Mouse (Mus musculus) kidney, embryonic 14.5 days (tissue): ENCODE measurements around the gene Foxk2. TPM values are rescaled to one million over a fixed set of nuclear protein-coding genes. Genes with fewer than 3 reads are reported as not detected.
"Not testable (repeated sequence)": the region's sequence is repeated elsewhere in the genome, so short reads cannot be mapped to it uniquely, and the experiment has no call there.

Source experiments
- ATAC-seq: fragments of 200-750 bp; cut with Nextera tagmentation; 2 replicates; pipeline ENCODE4 v1.8.0; 2017; ENCODE audit warnings: moderate number of reproducible peaks, mild to moderate bottlenecking, moderate TSS enrichment, moderate library complexity; ENCODE audit not compliant: low FRiP score, low TSS enrichment
- H3K27ac ChIP-seq: fragments of 300-500 bp; sonication (generic); 2 replicates; pipeline ENCODE4 v1.5.1; 2014; ENCODE audit warnings: low read depth, mild to moderate bottlenecking, low read length, moderate library complexity, mixed read lengths
- H3K27me3 ChIP-seq: fragments of 300-500 bp; sonication (generic); 2 replicates; pipeline ENCODE4 v1.6.1; 2014; ENCODE audit warnings: mild to moderate bottlenecking, low read length; ENCODE audit not compliant: control insufficient read depth, insufficient read depth
- H3K36me3 ChIP-seq: fragments of 300-500 bp; sonication (generic); 2 replicates; pipeline ENCODE4 v1.6.1; 2014; ENCODE audit warnings: low read length, mixed read lengths; ENCODE audit not compliant: control insufficient read depth, insufficient read depth
- H3K4me1 ChIP-seq: fragments of 300-500 bp; sonication (generic); 2 replicates; pipeline ENCODE4 v1.6.1; 2014; ENCODE audit warnings: low read length, mixed read lengths; ENCODE audit not compliant: control insufficient read depth, insufficient read depth
- H3K4me2 ChIP-seq: fragments of 300-500 bp; sonication (generic); replicated peaks from 2 replicates; pipeline ENCODE4 v1.6.1; 2014; ENCODE audit warnings: low read depth, mild to moderate bottlenecking, low read length
- H3K4me3 ChIP-seq: fragments of 300-500 bp; sonication (generic); 2 replicates; pipeline ENCODE4 v1.5.1; 2014; ENCODE audit warnings: mild to moderate bottlenecking, low read length
- H3K9ac ChIP-seq: fragments of 300-500 bp; sonication (generic); 2 replicates; pipeline ENCODE4 v1.6.1; 2014; ENCODE audit warnings: low read depth, mild to moderate bottlenecking, low read length, moderate library complexity
- H3K9me3 ChIP-seq: fragments of 300-500 bp; sonication (generic); 2 replicates; pipeline ENCODE4 v1.6.1; 2016; ENCODE audit warnings: low read length; ENCODE audit not compliant: control insufficient read depth
- WGBS: fragments of 180-500 bp; shearing (Covaris S2); extraction: QIAGEN DNeasy Blood & Tissue Kit; methylation state at CpG from one replicate; pipeline ENCODE4 v1.1.7; 2014; 5-methylcytosine and 5-hydroxymethylcytosine counted together
- polyA plus RNA-seq: library from polyadenylated mRNA; unstranded; fragments of >200 nt; fragmentation: Nextera tagmentation; extraction: Ambion mirVana; gene quantifications from 2 replicates; pipeline ENCODE4 v1.2.1, GENCODE M21; 2014

Foxk2 gene
- polyA plus RNA-seq, 1 experiment from 2014 or later: 10.5 TPM

GRCm38 (mm10) chr11:121306608-121307007 lies 46.8 kb downstream of the Foxk2 start:
- Histone ChIP-seq H3K4me1 (no peaks in the 10 kb centered on the region), H3K36me3 (peaks cover 74% of the 10 kb centered on the region), H3K27me3 (no peaks in the 10 kb centered on the region), H3K9me3 (peaks cover 6% of the 10 kb centered on the region; the same call in 1 of the 2 replicates), H3K27ac (no peak overlapping the region), H3K9ac (no peak overlapping the region), H3K4me2 (no peak overlapping the region), H3K4me3 (no peak overlapping the region)
- no peak for ATAC-seq
- WGBS: 95% methylated on average over 8 of the region's 8 CpGs

DNA sequence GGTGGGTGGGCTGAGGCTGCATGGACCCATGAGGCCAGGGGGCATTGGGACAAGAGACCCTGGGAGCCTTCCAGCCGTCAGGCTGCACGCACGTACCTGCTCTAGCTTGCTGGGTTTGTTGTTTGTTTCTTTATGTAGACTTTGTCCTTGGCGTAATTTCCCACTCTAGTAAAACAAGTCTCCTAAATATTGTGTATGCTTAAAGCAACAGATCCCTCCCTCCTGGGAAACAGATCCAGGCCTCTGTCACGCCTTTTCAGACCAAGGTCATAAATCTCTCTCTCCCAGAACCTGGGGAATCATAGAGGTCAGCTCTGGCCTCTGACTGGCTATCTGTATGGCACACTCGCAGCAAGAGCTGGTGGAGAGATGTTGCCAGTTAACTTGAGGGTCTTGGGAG lies 47.9 kb downstream of the Foxk2 start:
- WGBS: 69% methylated on average over 6 of the region's 6 CpGs
- peaks cover 65% of the 10 kb centered on the region for H3K36me3 ChIP-seq
- H3K4me3 ChIP-seq, H3K27me3 ChIP-seq, H3K9me3 ChIP-seq, H3K4me1 ChIP-seq, H3K9ac ChIP-seq, H3K27ac ChIP-seq, ATAC-seq, H3K4me2 ChIP-seq: not testable (repeated sequence)

- Histone ChIP-seq H3K4me3 (no peak overlapping the region), H3K27ac (no peak overlapping the region), H3K4me1 (no peaks in the 10 kb centered on the region), H3K36me3 (peaks cover 42% of the 10 kb centered on the region), H3K4me2 (no peak overlapping the region), H3K9me3 (no peaks in the 10 kb centered on the region), H3K27me3 (no peaks in the 10 kb centered on the region), H3K9ac (no peak overlapping the region)
- WGBS: 56% methylated on average over 1 of the region's 1 CpGs
- ATAC-seq: no peak
Observed at GRCm38 (mm10) chr11:121326034-121326433, 66.2 kb downstream of the Foxk2 start.

- Histone ChIP-seq H3K27ac (no peak overlapping the region), H3K9me3 (no peaks in the 10 kb centered on the region), H3K4me2 (no peak overlapping the region), H3K27me3 (no peaks in the 10 kb centered on the region), H3K4me3 (no peak overlapping the region), H3K9ac (no peak overlapping the region), H3K4me1 (no peaks in the 10 kb centered on the region), H3K36me3 (peaks cover 42% of the 10 kb centered on the region)
- WGBS: 95% methylated on average over 5 of the region's 5 CpGs
- no peak for ATAC-seq
Observed at GRCm38 (mm10) chr11:121326681-121327080, 66.9 kb downstream of the Foxk2 start.

GRCm38 (mm10) chr11:121328206-121328605 lies 68.4 kb downstream of the Foxk2 start:
- ATAC-seq: no peak
- no peaks in the 10 kb centered on the region for H3K27me3 ChIP-seq
- no peak overlapping the region for H3K4me3 ChIP-seq
- H3K9me3 ChIP-seq: no peaks in the 10 kb centered on the region
- no peak overlapping the region for H3K4me2 ChIP-seq
- WGBS: 95% methylated on average over 9 of the region's 9 CpGs
- no peak overlapping the region for H3K27ac ChIP-seq
- peaks cover 48% of the 10 kb centered on the region for H3K36me3 ChIP-seq
- H3K4me1 ChIP-seq: no peaks in the 10 kb centered on the region
- no peak overlapping the region for H3K9ac ChIP-seq

DNA sequence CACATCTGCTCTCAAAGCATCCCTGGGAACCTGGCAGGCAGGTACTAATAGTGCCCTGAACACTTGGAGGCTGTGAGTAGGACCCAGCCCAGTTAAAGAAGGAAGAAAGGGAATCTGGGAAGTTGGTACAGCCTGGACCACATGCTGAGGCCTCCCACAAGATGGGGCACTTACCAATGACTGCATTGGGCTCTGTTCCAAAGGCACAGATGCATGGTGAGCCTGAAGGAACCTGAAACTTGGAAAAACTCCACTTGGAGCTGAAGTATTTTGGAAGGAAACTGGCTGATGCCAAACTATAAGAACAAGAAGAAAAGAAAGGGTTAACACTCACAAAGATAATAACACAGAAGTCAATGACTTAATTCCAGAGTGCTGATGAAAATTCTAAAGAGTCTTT lies 68.8 kb downstream of the Foxk2 start:
- H3K9ac ChIP-seq: no peak overlapping the region
- H3K27me3 ChIP-seq: no peaks in the 10 kb centered on the region
- ATAC-seq: no peak
- H3K4me2 ChIP-seq: no peak overlapping the region
- no peaks in the 10 kb centered on the region for H3K4me1 ChIP-seq
- no peak overlapping the region for H3K4me3 ChIP-seq
- no peaks in the 10 kb centered on the region for H3K9me3 ChIP-seq
- H3K27ac ChIP-seq: no peak overlapping the region
- H3K36me3 ChIP-seq: peaks cover 52% of the 10 kb centered on the region

DNA sequence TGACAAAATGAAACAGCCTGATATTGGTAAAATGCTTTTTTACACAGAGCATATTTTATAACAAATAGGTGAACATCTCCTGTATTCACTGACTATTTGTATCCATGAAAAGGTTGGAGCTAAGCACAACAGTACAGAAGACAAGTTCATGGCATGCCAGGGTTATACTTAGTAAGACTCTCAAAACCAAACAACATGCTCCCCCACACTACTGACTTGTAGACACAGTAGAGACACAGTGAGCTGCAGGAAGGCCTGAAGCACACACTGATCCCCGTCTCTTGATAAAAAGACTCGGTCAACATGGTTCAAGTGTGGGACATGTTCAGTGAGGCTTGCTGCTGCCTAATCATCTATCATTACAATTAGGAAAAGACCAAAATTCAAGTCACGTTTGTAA lies 71.9 kb downstream of the Foxk2 start:
- no peak overlapping the region for H3K4me2 ChIP-seq
- H3K4me1 ChIP-seq: no peaks in the 10 kb centered on the region
- H3K9ac ChIP-seq: no peak overlapping the region
- no peak overlapping the region for H3K27ac ChIP-seq
- H3K9me3 ChIP-seq: no peaks in the 10 kb centered on the region
- no peak for ATAC-seq
- 92% methylated on average over 3 of the region's 3 CpGs for WGBS
- H3K27me3 ChIP-seq: no peaks in the 10 kb centered on the region
- peaks cover 74% of the 10 kb centered on the region for H3K36me3 ChIP-seq
- H3K4me3 ChIP-seq: no peak overlapping the region

- ATAC-seq: no peak
- Histone ChIP-seq H3K36me3 (peaks cover 33% of the 10 kb centered on the region), H3K27ac (no peak overlapping the region), H3K9me3 (no peaks in the 10 kb centered on the region), H3K27me3 (no peaks in the 10 kb centered on the region), H3K4me2 (no peak overlapping the region), H3K9ac (no peak overlapping the region), H3K4me1 (no peaks in the 10 kb centered on the region), H3K4me3 (no peak overlapping the region)
- WGBS: 85% methylated on average over 1 of the region's 1 CpGs
Observed at GRCm38 (mm10) chr11:121339647-121340046, 79.9 kb downstream of the Foxk2 start.

GRCm38 (mm10) chr11:121340287-121340686 lies 80.5 kb downstream of the Foxk2 start:
- 79% methylated on average over 1 of the region's 1 CpGs for WGBS
- Histone ChIP-seq H3K4me1 (no peaks in the 10 kb centered on the region), H3K4me3 (no peak overlapping the region), H3K4me2 (no peak overlapping the region), H3K27ac (no peak overlapping the region), H3K27me3 (no peaks in the 10 kb centered on the region), H3K36me3 (peaks cover 31% of the 10 kb centered on the region), H3K9me3 (no peaks in the 10 kb centered on the region), H3K9ac (no peak overlapping the region)
- no peak for ATAC-seq

DNA sequence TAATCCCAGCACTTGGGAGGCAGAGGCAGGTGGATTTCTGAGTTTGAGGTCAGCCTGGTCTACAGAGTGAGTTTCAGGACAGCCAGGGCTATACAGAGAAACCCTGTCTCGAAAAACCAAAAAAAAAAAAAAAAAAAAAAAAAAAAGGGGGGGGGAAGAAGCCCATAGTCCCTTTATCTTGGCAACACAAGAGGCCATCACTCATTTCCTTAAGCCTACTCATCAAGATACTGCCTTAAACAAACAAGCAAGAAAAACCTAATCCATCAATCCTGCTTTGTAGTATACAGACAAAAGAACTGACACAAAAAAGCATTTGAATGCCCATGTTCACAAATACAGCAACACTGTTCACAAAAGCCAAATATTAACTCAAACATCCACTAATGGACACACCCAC lies 82.6 kb downstream of the Foxk2 start:
- ATAC-seq, H3K9ac ChIP-seq, H3K27me3 ChIP-seq, H3K4me3 ChIP-seq, H3K27ac ChIP-seq, H3K4me2 ChIP-seq, H3K4me1 ChIP-seq, H3K9me3 ChIP-seq: not testable (repeated sequence)
- WGBS: no CpG with 5 or more reads among the region's 1 CpGs
- peaks cover 30% of the 10 kb centered on the region; the same call in 1 of the 2 replicates for H3K36me3 ChIP-seq
